Comparison of ENCODE assay signal across 10 mouse cellular contexts in genomic region chr7:74357027-74357426, GRCm38 (mm10).
A peak's percentile ranks its signal among the peaks of the same experiment; 100 is the strongest.
DNase-seq lines count a peak whose midpoint lies in the region; ATAC-seq lines count a peak whose summit lies in the region.
"Had no signal": no experiment of that assay in that cellular context is flagged by ENCODE, and none has a peak within 500 bp of the region (broad histone marks: within the 10 kb centered on the region; RNA-seq: fewer than 3 reads in every experiment).

No protein-coding gene starts in this region.

- H3K27me3 ChIP-seq in hindbrain, embryonic 16.5 days (replicated peaks; ENCODE audit: control insufficient read depth, insufficient read depth, low read length) = no peaks in the 10 kb centered on the region
- no peaks in the 10 kb centered on the region for H3K27me3 ChIP-seq in hindbrain, embryonic 12.5 days
- H3K27me3 ChIP-seq in forebrain, embryonic 14.5 days (replicated peaks; ENCODE audit: control insufficient read depth, insufficient read depth, low read length) = no peaks in the 10 kb centered on the region

- DNase-seq in 3T3-L1 (ENCODE audit: low read depth, low spot score) (peak; percentile 59), MN1 (ENCODE audit: low spot score) (peak; percentile 48)
- DNase-seq in forebrain, embryonic 14.5 days (ENCODE audit: low spot score) = peak; percentile 89
- DNase-seq in B cell, adult 2 months = no peak
- DNase-seq in adrenal gland, adult 8-10 months = no peak
- DNase-seq in cerebellum, postnatal 4 days (ENCODE audit: low spot score in 2 of 2) = no peak
- DNase-seq: heart, postnatal 36 days had no signal

- no peak overlapping the region for H3K4me3 ChIP-seq in hindbrain, embryonic 16.5 days (ENCODE audit: low read length)
- H3K4me3 ChIP-seq in hindbrain, embryonic 12.5 days = no peak overlapping the region
- H3K4me3 ChIP-seq in forebrain, embryonic 14.5 days (ENCODE audit: low read depth, low read length) = no peak overlapping the region
- H3K4me3 ChIP-seq: myocyte had no signal

- ATAC-seq in hindbrain, embryonic 16.5 days = peak; percentile 35
- ATAC-seq in hindbrain, embryonic 12.5 days (ENCODE audit: low FRiP score) = no peak
- ATAC-seq in forebrain, embryonic 14.5 days = peak; percentile 64; the same call in 1 of the 2 replicates

- H3K9me3 ChIP-seq in hindbrain, embryonic 16.5 days (ENCODE audit: control insufficient read depth, low read length) = no peaks in the 10 kb centered on the region
- H3K9me3 ChIP-seq in hindbrain, embryonic 12.5 days (replicated peaks) = no peaks in the 10 kb centered on the region
- no peaks in the 10 kb centered on the region for H3K9me3 ChIP-seq in forebrain, embryonic 14.5 days (replicated peaks; ENCODE audit: control insufficient read depth, low read length)

- H3K27ac ChIP-seq in hindbrain, embryonic 16.5 days (ENCODE audit: low read depth, low read length) = no peak overlapping the region
- H3K27ac ChIP-seq in hindbrain, embryonic 12.5 days = no peak overlapping the region
- no peak overlapping the region for H3K27ac ChIP-seq in forebrain, embryonic 14.5 days (ENCODE audit: low read depth, low read length)

- no peak overlapping the region for H3K9ac ChIP-seq in hindbrain, embryonic 16.5 days (ENCODE audit: low read depth, low read length)
- no peak overlapping the region for H3K9ac ChIP-seq in hindbrain, embryonic 12.5 days
- no peak overlapping the region for H3K9ac ChIP-seq in forebrain, embryonic 14.5 days (ENCODE audit: low read length)

- no peaks in the 10 kb centered on the region for H3K36me3 ChIP-seq in hindbrain, embryonic 16.5 days (ENCODE audit: control insufficient read depth, insufficient read depth, low read length)
- no peaks in the 10 kb centered on the region for H3K36me3 ChIP-seq in hindbrain, embryonic 12.5 days
- H3K36me3 ChIP-seq in forebrain, embryonic 14.5 days (ENCODE audit: control insufficient read depth, insufficient read depth, low read length) = no peaks in the 10 kb centered on the region

- peaks cover 9% of the 10 kb centered on the region for H3K4me1 ChIP-seq in hindbrain, embryonic 16.5 days (ENCODE audit: control insufficient read depth, insufficient read depth, low read depth, low read length)
- H3K4me1 ChIP-seq in hindbrain, embryonic 12.5 days = peaks cover 16% of the 10 kb centered on the region
- no peaks in the 10 kb centered on the region; the same call in 1 of the 2 replicates for H3K4me1 ChIP-seq in forebrain, embryonic 14.5 days (ENCODE audit: control insufficient read depth, insufficient read depth, low read length)

- H3K4me2 ChIP-seq in hindbrain, embryonic 16.5 days (ENCODE audit: low read length) = no peak overlapping the region
- H3K4me2 ChIP-seq in hindbrain, embryonic 12.5 days (replicated peaks) = no peak overlapping the region
- no peak overlapping the region for H3K4me2 ChIP-seq in forebrain, embryonic 14.5 days (ENCODE audit: low read length)

Comparison
In these comparisons a context has a peak if more than half of its experiments do, and no peak if none do; other contexts are left out.
1. DNase-seq: peak in 3T3-L1 (single experiment), MN1 (single experiment) and forebrain, embryonic 14.5 days (single experiment); none in B cell, adult 2 months (0 of 2), adrenal gland, adult 8-10 months (single experiment) and cerebellum, postnatal 4 days (0 of 2).